Mouse (Mus musculus): ENCODE measurements around the gene Mlst8. TPM values are rescaled to one million over a fixed set of nuclear protein-coding genes. Genes with fewer than 3 reads are reported as not detected.

Gene Mlst8
- total RNA-seq, 2 experiments from 2014 or later: 34.5 to 37.1 TPM

- H3K27ac ChIP-seq: no peak overlapping the region; the same call in 1 of the 2 replicates
- DNase-seq (ENCODE audit: extremely low spot score in 1 of 2, low spot score in 2 of 2): peak in 1 of 2 experiments; percentile 56
- TF ChIP-seq CTCF (IDR thresholded peaks at IDR 0.05): no peak
- no peak overlapping the region for H3K4me3 ChIP-seq
- intact Hi-C loops (cut with DNase I): no loop called here
These were observed 6.4 kb upstream of the Mlst8 start for GRCm38 (mm10) chr17:24485090-24485860.

DNA sequence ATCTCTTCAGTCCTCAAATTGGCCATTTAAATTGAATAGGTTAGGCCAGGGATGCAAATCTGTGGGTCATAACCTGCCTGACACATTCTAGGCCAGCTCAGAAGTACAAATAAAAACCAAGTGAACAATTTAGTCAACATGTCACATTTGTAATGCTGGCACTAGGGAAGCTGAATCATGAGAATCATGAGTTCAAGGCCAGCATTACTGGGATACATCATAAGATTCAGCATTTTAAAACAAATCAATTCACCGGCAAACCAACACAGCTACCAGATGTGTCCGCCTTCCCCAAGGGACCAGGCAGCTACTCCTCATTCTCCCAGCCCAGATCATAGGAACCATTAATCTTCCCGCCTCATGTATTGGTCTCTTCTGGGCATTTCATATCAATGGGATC, 4.6 kb upstream of the Mlst8 start:
- intact Hi-C loops (cut with DNase I): no loop called here
- no peak overlapping the region for H3K27ac ChIP-seq
- no peak for TF ChIP-seq CTCF (IDR thresholded peaks at IDR 0.05)
- no peak for DNase-seq (ENCODE audit: extremely low spot score in 1 of 2, low spot score in 2 of 2)
- H3K4me3 ChIP-seq: no peak overlapping the region

GRCm38 (mm10) chr17:24481027-24481815, 2.3 kb upstream of the Mlst8 start:
- TF ChIP-seq CTCF (IDR thresholded peaks at IDR 0.05): no peak
- intact Hi-C loops (cut with DNase I): no loop called here
- DNase-seq (ENCODE audit: extremely low spot score in 1 of 2, low spot score in 2 of 2): no peak
- no peak overlapping the region for H3K27ac ChIP-seq
- no peak overlapping the region for H3K4me3 ChIP-seq

DNA sequence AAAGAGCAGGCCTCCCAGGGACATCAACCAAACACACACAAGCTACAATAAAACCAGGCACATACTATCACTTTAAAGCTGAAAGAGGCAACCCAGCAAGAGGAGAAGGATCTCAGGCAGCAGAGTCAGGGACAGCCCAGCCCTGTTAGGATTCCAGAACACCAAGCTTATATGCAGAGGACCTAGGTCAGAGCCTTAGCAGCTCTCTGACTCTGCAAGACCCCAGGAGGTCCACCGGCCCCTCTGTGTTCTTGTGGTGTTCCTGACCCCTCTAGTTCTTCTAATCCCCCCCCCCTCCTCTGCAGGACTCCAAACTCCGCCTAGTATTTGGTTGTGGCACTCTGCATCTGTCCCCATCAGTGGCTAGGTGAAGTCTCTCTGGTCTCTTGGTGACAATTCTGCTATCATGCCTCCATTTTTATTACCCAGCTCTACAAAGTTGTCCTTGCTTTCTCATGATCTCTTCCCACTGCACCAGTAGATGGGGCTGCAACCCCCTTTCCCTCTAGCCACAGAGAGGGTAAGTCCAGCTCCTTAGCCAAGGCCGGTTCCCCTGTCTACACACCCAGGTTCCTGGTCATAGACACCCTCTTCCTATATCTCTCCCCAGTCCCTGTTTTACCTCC, 1.4 kb upstream of the Mlst8 start:
- Histone ChIP-seq H3K4me3 (no peak overlapping the region), H3K27ac (no peak overlapping the region)
- peak in 1 of 2 experiments; percentile 12 for DNase-seq (ENCODE audit: extremely low spot score in 1 of 2, low spot score in 2 of 2)
- TF ChIP-seq CTCF (IDR thresholded peaks at IDR 0.05): peak; percentile 33
- intact Hi-C loops (cut with DNase I): no loop called here

- H3K27ac ChIP-seq: peak overlapping the region; percentile 99
- TF ChIP-seq CTCF (IDR thresholded peaks at IDR 0.05): no peak
- intact Hi-C loops (cut with DNase I): no loop called here
- H3K4me3 ChIP-seq: peak overlapping the region; percentile 92
- DNase-seq (ENCODE audit: extremely low spot score in 1 of 2, low spot score in 2 of 2): no peak
These were observed 553 bp upstream of the Mlst8 start for GRCm38 (mm10) chr17:24479431-24479830.

GRCm38 (mm10) chr17:24477985-24478600, 785 bp downstream of the Mlst8 start:
- Histone ChIP-seq H3K27ac (peak overlapping the region; percentile 99), H3K4me3 (peak overlapping the region; percentile 92)
- peak in 1 of 2 experiments; percentile 13 for DNase-seq (ENCODE audit: extremely low spot score in 1 of 2, low spot score in 2 of 2)
- TF ChIP-seq CTCF (IDR thresholded peaks at IDR 0.05): no peak
- intact Hi-C loops (cut with DNase I): no loop called here

- Histone ChIP-seq H3K27ac (peak overlapping the region; percentile 99; the same call in 1 of the 2 replicates), H3K4me3 (no peak overlapping the region)
- intact Hi-C loops (cut with DNase I): no loop called here
- no peak for TF ChIP-seq CTCF (IDR thresholded peaks at IDR 0.05)
- peak in 1 of 2 experiments; percentile 18 for DNase-seq (ENCODE audit: extremely low spot score in 1 of 2, low spot score in 2 of 2)
These were observed 1.6 kb downstream of the Mlst8 start for GRCm38 (mm10) chr17:24477053-24477984.

GRCm38 (mm10) chr17:24476022-24476776, 2.7 kb downstream of the Mlst8 start:
- DNase-seq (ENCODE audit: extremely low spot score in 1 of 2, low spot score in 2 of 2): peak in 1 of 2 experiments; percentile 6
- TF ChIP-seq CTCF (IDR thresholded peaks at IDR 0.05): no peak
- no peak overlapping the region; the same call in 1 of the 2 replicates for H3K27ac ChIP-seq
- H3K4me3 ChIP-seq: no peak overlapping the region
- intact Hi-C loops (cut with DNase I): no loop called here

DNA sequence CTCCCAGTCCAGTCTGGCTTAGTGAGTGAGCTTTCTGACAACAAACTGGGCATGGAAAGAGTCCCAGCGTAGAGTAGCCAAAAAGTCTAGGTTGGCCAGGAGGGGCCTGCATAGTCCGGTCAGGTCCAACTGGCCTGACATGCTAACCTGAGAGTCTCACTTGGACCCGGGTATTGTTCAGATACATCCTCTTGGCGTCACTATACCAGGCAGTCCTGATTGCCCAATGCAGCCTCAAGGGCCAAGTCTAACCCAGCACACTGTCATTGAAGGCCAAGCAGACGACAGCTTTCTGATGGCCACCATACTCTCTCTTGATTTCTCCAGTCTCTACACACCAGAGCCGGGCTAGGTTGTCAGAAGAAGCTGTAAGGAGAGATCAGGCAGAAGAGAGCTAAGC, 3.3 kb downstream of the Mlst8 start:
- DNase-seq (ENCODE audit: extremely low spot score in 1 of 2, low spot score in 2 of 2): peak in 1 of 2 experiments; percentile 6
- no peak for TF ChIP-seq CTCF (IDR thresholded peaks at IDR 0.05)
- intact Hi-C loops (cut with DNase I): no loop called here
- peak overlapping the region; percentile 50 for H3K27ac ChIP-seq
- H3K4me3 ChIP-seq: no peak overlapping the region

DNA sequence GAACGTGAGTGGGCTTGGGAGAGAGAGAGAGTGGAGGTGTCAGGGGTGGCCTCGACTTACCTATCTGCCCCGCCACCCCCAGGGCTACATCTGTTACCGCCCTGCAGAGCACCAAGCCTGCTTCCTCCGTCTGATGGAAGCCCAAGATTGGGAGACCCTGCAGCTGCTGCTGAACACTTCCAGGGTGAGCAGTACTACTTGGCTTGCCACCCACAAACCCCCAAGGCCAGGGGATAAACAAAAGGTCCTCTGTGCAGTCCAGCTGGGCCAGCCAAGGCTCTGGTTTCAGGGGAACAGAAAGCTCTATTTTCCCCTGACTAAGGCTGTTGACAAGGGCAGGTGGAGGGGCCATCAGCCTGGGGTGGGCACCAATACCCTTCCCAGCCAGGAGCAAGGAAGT, 4.3 kb downstream of the Mlst8 start:
- intact Hi-C loops (cut with DNase I): no loop called here
- peak in 1 of 2 experiments; percentile 57 for DNase-seq (ENCODE audit: extremely low spot score in 1 of 2, low spot score in 2 of 2)
- Histone ChIP-seq H3K4me3 (no peak overlapping the region), H3K27ac (peak overlapping the region; percentile 50)
- no peak for TF ChIP-seq CTCF (IDR thresholded peaks at IDR 0.05)
